Mouse (Mus musculus): ENCODE data around the gene Tgm5.
"Not testable (repeated sequence)": the region's sequence is repeated elsewhere in the genome, so short reads cannot be mapped to it uniquely, and the experiment has no call there.

The Tgm5 gene

DNA sequence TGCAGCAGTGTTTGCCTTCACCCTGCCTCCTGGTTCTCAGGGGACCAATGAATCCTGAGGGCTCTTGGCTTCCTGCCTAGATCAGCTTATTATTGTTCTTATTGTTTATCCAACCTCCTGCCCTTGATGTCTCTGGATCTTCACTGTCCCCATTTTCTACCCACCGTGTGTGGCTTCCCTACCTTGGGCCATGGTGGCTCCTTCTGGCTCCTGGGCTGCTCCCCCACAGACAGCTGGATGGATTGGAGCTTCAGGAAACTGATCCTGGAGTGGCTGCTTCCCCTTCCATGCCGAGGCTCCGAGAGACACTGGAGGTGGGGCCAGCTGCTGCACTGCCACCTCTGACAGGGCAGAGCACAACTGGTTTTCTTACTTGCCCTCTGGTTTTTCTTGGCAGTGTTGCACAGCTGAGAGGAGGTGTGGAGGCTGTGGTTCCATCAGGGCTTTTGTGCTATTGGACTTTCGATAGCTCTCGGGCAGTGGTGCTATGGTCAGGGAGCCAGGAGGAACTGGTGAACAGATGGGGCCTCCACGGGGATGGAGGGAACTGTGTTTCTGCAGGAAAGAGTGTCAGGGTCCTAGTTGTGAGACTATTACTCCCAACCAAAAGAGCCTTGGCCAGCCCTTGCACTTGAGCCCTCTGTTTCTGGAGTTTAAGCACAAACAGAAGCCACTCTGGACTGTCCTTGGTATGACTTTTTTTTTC is at the start of gene Tgm5:
Gene Tgm5, minus strand, starts transcription at position 362 of the 706 bp plus-strand sequence.
- DNase-seq (ENCODE audit: low spot score in 2 of 2): no peak

DNA sequence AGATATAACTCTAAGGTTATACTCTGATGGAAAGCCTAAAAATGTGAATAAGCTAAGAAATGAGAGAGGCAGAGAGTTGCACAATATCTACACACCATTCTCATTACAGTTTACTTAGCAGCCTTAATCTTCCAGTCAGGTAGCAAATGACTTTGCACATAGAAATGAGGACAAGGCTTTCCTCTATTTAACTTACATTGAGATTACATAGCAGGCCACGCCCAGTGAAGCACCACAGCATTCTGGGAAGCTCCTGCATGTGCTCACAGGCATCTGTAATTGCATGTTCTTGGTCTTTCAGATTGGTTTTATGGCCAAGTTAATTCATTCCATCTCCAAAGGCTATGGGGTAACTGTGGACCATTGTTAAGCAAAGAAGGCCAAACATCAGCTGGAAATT is 47.2 kb upstream of the Tgm5 start:
- DNase-seq (ENCODE audit: low spot score in 2 of 2): no peak

DNA sequence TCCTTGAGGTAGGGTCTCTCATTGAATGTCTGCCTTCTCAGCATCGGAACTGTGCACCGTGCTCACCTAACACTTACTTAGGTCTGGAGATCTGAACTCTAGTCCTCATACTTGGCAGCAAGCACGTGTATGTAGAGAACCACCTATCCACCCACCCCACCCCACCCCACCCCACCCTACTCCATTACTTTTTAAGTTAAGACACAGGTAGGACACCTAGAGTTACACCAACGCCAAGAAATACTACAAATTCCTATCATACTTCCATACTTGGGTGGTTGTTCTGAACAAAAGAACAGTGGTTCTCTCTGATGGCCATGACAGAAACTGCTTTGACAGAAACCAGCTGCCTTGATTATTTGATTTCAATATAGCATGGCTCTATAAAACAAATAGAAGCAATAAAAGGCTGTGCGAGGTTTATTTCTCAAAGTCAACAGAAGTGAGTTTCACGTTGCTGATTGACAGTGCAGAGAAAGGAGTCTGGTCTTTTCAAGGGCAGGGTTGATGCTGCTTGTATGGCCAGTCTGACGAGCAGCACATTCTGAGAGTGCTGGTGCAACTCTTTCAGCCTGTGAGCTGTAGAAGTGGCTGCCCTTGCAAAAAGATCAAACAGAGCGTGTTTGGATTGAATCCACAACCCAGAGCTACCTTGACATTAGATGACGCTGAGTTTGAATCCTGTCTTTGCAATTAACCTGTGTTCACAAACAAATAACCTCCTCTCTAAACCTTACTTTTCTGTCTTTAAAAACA is 43.4 kb upstream of the Tgm5 start:
- DNase-seq (ENCODE audit: low spot score in 2 of 2): no peak

DNA sequence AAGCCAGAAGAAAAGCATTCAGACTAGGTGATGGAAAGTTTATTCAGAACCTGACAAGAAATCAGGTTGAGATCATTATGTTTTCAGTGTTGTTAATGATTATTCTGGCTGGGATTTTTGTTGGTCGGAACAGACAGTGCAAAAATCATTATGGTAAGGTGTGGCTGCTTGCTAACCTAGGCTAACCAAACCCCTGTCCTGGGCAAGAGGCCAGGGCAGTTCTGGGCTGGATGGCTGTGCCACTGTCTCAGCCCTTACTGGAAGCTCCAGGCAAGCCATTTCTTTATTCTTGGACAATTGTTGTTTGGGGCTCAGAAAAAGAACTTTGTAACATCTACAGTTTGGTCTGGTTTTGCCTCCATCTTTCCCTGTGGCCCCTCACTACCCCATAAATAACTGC is 41.9 kb upstream of the Tgm5 start:
- no peak for DNase-seq (ENCODE audit: low spot score in 2 of 2)

DNA sequence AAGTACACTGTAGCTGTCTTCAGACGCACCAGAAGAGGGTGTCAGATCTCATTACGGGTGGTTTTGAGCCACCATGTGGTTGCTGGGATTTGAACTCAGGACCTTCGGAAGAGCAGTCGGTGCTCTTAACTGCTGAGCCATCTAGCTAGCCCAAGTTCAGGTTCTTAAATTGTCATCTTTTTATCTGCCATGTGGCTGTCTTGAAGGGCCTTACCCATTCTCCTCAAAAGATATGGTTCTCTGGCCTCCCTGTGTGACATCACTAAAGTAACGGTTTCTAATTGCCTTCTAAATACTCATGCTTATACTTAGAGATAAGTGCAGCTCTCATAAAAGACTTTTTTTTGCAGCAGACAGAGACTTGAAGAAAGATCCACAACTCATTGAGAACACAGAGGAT is 40.7 kb upstream of the Tgm5 start:
- not testable (repeated sequence) for DNase-seq (ENCODE audit: low spot score in 2 of 2)

DNA sequence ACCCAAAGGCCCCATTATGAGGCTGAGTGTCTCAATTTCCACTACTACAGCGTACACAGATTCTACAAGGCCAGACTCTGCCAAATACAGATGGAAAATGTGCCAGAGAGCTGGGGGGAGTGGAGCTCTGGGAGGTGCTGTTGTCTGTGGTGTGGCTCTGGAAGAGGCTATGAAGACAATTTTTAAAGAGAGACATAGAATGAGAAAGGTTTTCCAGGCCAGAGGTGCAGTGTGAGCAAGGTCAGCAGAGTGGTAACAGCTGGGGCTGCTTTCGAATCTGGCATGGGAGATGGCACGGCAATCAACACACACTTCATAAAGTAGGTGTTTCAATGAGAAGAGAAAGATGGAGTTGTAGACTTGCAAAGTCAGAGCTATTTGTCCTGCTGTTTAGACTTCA is 33.6 kb upstream of the Tgm5 start:
- no peak for DNase-seq (ENCODE audit: low spot score in 2 of 2)

DNA sequence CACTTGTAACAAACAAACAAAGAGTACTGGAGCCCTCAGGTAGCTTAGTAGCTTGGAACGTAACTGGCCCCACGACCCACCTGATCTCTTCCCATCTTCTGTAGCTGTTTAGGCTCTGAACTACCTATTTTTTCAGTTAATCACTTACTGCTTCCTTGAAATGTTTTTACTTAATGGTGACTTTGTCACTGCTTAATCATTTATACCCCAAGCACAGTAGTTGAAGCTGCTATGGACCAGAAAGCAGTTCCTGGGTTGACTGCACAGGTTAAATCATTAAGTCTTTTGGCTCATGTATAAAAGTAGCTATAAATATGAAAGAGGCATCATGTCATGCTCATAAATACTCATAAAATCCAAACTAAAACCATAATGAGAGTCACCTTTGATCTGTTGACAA is 29.8 kb upstream of the Tgm5 start:
- DNase-seq (ENCODE audit: low spot score in 2 of 2): no peak

DNA sequence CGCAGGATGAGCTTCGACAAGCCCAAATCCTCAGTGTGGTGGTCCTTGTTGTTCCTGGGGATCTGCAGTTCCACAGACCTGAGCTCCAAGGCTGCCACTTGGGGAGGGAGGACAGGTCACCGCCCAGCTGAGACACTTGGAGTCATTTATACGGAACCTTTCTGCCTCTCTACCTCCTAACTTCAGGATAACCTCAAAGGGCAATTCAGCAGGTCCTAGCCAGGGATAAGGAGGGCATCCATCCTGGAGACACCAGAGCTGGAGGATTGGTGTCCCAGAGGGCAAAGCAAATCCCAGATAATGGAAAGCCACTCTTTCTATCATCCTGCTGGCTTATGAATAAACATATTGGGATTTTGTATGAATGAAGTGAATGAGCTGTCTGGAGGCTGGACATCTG is 24.1 kb upstream of the Tgm5 start, which contains the start of gene Tgm7:
Gene Tgm7, minus strand, starts transcription at position 101 of the 400 bp plus-strand sequence.
- DNase-seq (ENCODE audit: low spot score in 2 of 2): no peak

DNA sequence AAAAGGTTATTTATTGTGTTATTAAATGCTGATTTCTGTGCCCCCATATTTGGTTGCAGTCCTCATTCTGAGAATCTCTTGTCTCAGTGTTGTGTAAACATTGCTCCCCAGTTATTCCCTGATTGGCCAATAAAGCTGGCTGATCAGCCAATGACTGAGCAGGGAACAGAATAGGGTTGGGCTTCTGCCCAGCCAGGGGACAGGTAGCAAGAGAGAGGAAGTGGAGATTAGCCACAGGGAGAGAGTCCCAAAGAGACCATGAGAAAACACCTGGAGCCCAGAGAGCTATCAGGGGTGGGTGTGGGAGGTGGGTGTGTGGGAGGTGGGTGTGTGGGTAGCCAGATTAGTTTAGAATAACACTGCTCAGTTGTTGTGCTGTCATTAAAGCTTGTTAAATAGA is 20.3 kb upstream of the Tgm5 start:
- DNase-seq (ENCODE audit: low spot score in 2 of 2): no peak

DNA sequence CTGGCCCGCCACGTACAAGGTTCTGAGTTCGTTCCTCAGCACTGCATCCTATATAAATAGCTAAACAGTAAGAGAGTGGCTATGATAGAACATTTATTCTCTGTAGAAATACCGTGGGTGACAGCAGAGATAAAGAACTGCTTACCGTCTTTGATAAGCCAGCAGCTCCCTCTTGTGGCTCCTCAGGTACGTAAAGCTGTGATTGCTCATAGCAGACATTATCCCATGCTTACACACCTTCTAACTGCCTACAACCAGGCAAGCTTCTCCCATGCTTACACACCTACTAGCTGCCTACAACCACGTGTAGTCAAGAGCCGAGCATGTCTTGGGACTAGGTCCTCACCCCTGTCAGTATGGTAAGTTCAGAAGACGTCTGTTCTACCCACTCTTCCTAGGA is 16.4 kb upstream of the Tgm5 start:
- peak; percentile 8 to 37 for DNase-seq (ENCODE audit: low spot score in 2 of 2)

DNA sequence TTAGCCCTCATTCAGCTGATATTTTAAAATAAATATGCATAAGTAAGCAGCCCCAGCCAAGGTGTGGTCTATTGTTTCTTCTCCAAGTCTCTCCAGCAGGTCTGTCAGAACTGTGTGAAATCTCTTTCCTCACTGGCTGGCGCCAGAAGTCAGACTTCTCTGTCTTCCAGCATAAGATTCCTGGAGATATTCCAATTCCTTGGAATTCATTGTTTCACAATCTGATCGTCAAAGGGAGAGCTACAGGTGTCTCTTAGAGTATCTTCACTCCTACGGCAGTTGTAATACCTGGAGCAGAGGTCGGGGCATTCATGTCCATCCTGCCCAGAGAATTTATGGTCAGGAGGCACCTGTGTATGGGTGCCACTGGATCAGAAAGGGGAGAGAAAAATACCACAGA is 4.1 kb upstream of the Tgm5 start:
- DNase-seq (ENCODE audit: low spot score in 2 of 2): no peak

DNA sequence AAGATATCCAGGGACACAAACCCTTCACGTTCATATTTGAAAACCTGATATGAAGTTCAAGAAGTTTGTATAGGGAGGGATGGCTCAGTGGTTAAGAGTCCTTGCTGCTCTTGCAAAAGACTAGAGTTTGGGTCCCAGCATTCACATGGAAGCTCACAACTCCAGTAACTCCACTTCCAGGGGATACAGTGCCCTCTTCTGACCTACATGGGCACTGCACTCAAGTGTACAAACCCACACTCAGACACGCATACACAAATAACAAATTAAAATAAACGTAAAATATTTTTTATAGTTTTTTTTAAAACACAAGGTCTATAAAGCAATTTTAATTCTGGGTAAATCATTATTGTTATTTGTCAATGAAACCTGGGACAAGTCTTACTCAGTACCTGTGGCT is 2.9 kb upstream of the Tgm5 start:
- no peak for DNase-seq (ENCODE audit: low spot score in 2 of 2)

DNA sequence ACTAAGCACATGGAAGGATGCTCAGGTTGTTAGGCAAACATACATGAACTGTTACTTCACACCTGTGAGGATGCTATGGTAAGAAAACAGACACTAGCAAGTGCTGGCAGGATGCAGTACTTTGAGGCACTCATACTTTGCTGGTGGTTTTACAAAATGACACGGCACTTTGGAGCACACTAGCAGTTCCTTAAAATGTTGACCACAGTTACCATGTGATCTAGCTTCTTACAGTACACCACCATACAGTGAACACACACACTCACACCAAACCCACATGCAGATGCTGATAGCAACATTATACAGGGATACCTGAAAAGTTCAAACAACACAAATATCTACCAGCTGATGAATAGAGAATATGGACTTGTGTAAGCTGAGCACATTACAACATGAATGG is 3.0 kb downstream of the Tgm5 start:
- no peak for DNase-seq (ENCODE audit: low spot score in 2 of 2)

DNA sequence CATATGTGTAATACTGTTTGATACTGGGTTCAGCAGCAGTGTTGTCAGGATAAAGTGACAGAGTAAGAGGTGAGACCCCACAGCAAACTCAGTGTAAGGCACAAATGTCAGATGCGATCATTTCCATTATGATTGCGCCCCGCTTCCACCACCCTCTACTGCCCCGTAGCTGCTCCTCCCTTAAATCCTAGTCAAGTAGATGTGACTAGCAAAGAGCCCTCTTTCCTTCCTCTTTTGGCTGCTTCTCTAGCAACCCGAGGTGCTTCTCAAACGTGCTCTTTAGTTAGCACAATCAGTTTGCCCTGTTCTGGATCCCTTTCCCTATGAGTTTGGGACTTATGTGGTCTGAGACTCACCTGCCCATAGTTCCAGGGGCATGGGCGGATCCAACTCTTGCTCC is 10.9 kb downstream of the Tgm5 start:
- no peak for DNase-seq (ENCODE audit: low spot score in 2 of 2)

DNA sequence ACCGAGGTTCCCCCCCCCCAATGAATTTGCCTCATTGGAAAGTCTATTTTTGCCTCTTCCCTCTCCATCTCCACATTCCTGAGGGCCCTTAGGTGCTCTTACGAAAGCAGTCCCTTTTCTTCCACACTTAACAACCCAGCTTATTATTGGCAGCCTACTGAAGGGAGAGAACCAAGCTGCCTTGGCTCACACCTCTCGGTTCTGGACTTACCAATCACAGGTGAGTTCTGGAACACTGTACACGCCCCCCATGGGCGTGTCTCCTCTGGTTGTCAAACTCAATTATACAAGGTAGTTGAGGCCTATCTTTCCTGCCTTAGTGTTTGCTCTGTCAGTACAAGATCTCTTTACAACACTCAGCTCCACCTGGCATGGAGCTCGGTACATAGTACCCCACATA is 13.8 kb downstream of the Tgm5 start:
- DNase-seq (ENCODE audit: low spot score in 2 of 2): no peak

DNA sequence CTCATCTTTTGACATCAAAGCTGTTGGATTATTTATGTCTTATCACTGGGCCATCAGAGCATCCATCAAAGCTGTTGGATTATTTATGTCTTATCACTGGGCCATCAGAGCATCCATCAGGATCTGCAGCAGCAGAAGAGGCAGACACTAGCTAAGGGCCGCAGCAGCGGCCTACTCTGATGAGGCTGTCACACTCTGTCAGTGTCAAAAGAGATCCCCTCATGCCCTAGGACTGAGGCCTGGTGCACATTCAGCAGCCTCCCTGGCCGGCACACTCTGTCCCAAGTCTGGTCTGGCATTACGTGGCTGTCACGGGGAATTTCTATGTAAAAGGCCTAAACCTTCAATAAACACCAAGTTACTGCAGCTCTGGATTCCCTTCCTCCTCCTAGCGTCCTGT is 16.1 kb downstream of the Tgm5 start:
- no peak for DNase-seq (ENCODE audit: low spot score in 2 of 2)

DNA sequence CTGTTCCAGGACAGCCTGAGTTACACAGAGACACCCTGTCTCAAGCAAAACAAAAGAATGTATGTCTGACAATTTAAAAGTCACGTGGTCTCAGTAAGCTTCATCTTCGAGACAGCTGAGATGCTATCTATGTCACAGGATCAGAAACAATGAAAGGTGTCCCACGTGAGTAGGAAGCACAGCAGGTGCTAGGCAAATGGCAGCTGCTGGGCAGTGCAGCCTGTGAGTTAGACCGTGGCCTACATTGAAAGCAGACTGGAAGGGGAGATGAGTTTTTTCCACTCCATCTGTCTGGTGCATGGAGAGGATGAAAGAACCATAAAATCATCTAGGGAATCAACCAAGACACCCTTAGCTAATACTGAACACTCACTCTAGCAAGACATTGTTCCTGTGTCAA is 18.5 kb downstream of the Tgm5 start:
- no peak for DNase-seq (ENCODE audit: low spot score in 2 of 2)

DNA sequence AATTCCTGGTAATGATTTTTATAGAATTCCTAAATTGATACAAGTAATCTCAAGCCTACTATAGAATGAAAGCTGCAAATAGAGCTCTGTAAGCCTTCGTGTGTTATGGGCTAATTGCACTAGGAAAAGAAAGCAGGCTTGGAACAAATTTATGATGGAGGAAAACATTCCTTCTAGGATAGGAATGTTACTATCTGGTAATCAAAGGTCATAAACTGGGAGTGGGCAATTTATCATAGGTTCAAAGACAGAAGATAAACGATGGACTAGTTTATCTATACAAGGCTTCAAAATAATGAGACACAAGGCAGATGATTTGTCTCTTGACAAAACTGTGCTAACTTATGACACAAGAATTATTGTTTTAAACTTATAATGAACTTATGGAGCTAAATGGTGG is 24.3 kb downstream of the Tgm5 start:
- no peak for DNase-seq (ENCODE audit: low spot score in 2 of 2)

DNA sequence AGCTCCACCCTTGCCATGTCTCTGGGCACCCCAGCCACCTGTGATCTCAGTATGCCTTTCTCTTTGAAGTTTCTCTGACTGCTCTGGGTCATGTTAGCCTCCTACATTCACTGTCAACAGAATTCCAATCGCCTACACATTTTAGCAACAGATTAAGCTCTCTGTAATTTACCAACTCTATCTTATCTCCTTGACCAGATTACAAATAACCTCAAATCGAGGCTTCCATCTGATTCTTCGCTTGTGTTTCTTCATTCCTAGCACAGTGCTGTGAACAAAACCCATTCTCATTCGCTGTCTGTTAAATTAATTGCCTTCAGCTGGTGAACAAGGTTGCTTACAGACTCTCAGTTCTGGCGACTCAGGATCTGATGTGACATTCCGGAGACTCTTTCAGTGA is 27.6 kb downstream of the Tgm5 start:
- DNase-seq (ENCODE audit: low spot score in 2 of 2): no peak

DNA sequence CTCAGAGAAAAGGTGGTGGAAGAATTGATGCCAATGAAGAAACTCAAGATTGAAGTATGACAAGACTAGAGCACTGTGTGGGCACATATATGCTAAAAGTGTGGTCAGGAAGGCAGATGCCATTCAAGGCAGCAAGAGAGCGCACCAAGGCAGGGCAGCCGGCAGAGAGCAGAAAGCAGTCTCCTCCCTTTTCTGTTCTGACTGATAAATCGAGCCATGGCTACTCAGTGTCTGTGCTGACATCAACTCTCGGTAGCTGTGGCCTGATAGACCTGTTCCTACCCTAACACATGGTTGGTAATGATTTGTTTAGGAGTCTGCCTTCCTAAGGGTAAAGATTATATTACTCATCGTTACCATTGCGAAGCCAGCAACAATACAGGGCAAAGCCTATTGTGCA is 29.7 kb downstream of the Tgm5 start:
- no peak for DNase-seq (ENCODE audit: low spot score in 2 of 2)

DNA sequence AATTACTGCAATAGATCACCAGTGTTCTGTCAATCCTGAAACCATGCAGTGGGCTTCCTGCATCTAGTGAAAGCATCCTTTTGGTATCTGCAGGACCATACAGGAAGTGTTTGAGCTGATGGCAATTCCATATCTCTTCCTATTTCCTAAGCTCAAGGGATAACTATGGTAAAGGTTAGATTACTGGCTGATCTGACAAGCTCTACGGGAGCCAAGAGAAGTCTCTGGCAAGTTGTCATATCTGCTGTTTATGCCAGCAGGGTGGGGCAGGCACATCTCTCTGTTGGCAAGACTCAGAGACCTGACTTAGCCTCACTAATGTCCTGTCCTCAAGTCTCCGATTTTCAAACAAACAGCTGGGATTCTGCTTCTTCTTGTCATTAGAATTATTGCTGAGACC is 31.6 kb downstream of the Tgm5 start:
- DNase-seq (ENCODE audit: low spot score in 2 of 2): no peak

DNA sequence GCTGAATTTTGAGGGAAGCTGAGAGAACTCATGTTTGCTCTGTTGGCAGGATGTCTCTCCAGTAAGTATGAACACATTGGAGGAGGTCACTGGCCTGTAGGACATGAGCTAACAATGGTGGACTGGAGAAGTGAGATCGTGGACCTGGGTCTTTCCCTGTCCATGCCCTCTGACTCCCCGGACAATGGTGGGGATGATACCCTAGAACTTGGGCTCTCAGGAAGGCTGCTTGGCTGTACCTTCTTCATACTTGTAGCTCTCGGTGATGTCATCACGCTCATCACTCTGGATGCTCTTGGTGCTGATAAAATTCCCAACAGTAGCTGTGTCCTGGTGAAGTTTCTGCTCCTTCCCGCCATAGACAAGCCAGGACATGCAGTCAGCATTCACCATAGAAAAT is 33.5 kb downstream of the Tgm5 start:
- DNase-seq (ENCODE audit: low spot score in 2 of 2): no peak

DNA sequence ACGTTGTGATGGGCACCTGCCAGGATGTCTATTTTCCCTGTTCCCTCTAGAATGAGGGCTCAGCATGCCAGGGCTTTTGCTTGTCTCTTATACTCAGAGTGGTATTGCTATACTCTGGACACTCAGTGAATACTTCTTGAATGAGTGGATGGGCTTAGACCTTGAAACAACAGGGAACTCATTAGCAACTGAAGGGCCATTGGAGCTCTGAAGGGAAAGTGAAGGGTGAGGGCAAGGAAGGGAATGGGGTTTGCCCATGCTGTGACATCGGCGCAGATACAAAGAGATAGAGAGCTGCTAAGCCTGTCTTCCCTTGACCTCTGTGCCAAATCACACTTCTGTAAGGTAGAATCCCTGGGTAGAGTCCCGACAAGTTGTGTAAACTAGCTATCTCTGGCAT is 40.0 kb downstream of the Tgm5 start:
- DNase-seq (ENCODE audit: low spot score in 2 of 2): no peak

DNA sequence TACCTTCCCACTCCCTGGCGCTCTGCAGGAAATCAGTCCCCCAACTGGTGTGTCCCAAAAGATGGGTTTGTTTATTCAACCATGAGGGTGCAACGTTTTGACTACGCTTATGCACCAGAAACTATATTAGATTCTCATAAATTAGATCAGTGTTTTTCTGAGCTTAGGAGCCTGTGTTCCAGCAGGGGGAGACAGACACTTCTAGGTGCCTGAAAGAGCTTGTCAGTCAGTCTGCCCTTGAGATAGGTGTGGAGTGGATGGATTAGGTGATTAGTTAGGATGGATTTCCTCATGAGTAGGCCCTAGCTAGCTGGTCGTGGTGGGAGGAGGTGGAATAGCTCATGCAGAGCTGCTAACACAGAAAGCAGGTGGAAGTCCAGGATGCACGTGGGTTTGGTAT is 44.5 kb downstream of the Tgm5 start:
- no peak for DNase-seq (ENCODE audit: low spot score in 2 of 2)

Measured in natural killer cell, adult 2 months (primary cell).